Mouse (Mus musculus) cerebellum, adult 18-20 months (tissue): ENCODE results near the gene Pold1.

Experiments used
- DNase-seq, 2 experiments: peaks; one replicate each; pipeline ENCODE4 v3.0.0; 2021

Gene Pold1

DNA sequence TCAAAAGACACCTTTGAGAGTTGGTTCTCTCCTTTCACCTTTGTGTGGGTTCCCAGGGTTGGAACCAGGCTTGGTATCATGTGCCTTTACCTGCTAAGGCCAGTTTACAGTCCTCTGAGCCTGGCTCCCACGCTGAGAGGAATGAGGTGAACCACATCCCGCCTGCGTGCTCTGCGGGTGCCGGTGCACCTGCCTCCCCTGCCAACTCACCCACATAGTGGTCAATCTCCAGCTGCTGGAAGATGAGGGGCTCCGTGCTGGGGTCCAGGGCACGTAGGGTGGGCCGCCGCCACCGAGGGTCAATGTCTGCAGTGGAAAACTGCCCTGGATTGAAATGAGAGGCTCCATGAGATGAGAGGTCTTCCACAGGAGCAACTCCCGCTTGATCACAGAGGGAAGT is 6.1 kb downstream of the Pold1 start:
- DNase-seq = no peak

DNA sequence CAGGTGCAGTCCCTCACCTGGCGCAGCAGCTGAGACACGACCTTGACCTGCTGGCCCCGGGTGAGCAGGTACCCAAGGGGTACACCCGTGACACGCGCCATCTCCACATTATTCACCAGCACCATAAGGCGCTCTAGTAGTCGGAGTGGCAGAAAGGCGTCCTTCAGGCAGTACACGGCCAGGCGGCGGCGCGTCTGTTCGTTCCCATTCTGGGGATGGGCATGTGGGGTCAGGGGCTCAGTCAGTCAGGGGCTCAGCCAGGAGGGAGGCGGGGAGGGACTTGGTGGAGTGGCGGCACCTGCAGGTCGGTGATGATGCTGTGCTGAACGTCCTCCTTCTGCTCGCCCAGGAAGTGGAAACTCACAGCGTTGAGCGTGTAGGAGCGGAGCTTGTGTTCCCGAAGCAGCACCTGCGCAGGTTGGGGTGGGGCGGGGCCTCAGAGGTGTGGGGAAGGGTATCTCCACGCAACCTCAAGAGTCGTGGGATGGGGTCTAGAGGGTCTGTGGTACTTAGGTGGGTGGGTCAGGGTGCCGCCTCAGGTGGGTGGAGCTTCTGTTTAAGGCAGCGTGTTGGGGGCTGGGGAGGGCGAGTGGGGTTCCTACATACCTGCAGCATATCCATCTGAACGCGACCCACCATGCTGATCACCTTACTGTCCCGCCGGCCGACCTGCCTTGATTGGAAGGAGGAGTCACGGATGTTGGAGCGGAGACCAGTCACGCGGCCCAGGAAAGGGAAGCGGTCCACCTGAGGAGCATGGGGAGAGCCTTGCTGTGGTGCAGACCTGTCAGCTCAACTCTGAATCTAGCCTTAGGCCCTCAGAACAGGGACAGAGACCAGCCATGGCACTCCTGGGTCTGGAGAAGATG is 9.7 kb downstream of the Pold1 start:
- DNase-seq = peak in 1 of 2 experiments; percentile 8

DNA sequence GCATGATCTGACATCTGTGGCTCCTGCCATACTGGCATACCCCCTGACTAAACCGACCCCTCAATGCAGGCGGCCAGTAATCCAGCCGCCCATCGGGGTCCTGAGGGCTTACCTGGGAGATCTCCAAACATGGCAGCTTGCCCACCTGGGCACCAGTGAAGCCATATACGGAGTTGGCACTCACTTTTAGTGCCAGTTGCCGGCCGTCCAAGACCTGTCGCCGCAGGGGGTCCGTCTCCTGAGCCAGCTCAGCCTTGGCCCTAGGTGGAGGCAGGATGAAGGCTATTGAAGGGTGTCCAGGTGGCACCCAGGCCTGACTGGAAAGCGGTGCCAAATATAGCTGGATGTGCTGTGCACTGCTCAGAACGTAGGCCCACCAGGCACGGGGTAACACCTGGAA is 11.2 kb downstream of the Pold1 start:
- DNase-seq = peak; percentile 71 to 81

DNA sequence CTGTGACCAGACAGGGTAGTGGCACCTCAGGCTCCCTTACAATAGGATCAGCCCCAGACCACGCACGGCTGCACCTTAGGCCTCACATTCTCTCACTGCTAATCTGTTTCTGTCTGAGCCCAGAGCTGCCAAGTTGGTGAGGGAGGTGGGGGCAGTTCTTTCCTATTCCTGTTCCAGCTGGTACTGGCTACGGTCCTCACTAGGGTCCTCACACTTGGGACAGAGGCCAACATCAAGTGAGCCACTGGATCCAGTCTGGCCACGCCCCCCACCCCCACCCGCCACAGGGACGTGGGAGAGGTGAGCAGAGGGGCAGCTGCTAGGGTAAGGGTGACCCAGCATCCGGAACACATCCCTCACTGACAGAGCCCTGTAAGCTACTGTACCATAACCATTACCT is 11.6 kb downstream of the Pold1 start:
- no peak for DNase-seq

DNA sequence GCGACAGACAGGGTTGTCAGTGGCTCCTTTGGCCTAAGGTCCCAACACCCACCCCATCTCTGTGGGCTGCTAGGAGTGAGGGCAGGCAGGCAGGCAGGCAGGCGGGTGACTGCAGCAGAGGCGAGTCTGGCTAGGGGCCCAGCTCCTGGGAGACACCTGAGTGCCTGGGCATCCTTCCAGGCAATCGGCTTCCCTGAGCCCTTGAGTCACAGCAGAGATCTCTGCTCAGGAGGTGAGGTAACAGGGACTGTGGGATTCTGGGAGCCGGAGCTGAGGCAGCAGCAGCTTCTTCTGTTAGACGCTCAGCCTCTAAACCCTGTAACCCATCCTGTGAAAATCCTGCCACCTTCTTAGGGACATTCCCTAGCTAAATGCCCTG is 12.1 kb downstream of the Pold1 start:
- peak; percentile 88 for DNase-seq

DNA sequence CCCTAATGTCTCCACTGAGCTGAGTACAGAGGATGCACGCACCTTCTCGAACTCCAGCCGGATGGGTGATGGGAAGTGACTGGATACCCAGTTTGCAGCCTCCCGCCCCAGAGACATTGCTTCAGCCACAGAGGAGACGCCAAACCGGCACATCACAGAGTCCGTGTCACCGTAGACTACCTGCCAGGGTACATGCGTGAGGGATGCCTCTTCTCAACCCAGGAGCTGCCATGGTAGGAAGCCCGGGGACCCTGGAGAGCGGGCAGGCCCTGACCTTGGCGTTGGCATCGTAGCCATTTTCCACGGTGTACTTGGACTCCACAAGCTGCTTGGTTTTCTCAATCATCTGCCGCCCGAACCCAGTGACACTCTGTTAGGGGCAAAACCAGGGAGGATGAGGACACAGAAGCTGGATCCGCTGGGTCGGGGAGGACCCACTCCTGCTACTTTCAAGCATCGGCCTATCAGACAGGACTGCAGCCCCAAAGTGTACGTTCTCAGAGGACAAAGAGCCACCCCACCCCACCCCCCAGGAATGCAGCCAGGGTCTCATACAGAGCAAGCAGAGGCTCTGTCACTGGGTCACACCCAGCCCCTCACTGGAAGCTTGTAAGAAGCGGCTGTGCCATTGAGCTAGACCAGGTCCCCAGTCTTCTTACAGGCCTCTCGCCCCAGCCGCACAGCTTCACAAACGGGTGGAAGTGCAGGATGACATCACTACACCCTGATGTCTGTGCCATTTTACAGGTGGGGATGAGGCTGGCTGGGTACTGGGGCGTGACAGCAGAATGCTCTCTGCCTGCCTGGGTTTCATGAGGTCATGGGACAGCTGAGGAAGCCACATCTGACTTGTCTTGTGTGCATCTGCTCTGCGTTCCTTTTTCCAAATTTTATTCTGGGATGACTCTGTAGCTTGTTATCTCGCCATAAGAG is 12.7 kb downstream of the Pold1 start:
- DNase-seq = peak in 1 of 2 experiments; percentile 15

DNA sequence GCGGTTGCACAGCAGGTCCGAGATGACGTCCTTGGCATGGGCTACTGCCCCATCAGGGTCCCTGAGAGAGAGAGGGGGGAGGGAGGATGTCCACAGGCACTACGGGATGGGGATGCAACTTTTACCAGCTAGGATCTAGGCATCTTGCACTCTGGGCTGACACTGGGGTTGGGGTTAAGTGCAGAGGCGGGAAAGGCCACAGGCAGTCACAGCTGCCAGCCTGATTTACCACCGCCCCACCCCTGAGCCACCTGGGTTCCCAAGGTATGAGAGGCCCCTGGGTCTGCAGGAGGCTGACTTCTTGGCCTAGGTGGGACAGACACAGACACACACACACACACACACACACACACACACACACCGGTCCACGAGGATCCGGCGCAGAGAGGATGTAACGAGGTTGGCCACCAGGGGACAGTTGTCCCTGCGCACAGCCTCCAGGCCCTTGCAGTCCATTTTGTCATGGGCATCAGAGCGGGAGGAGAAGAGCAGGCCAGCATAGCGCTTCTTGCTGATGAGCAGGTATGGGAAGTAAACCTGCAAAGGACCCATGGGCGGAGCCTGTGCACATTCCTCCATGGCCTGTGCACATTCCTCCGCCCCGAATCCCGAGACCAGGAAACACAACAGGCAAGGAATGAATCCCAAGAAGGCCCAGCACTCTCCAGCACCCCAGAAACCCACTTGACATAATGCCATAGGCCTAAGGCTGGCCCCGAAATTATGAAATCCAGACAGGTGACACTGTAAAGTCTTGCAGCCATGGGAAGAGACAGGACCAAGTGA is 13.8 kb downstream of the Pold1 start:
- DNase-seq = peak in 1 of 2 experiments; percentile 10

- DNase-seq = peak in 1 of 2 experiments; percentile 5
Observed at GRCm38 (mm10) chr7:44534242-44534641, 14.4 kb downstream of the Pold1 start.

DNA sequence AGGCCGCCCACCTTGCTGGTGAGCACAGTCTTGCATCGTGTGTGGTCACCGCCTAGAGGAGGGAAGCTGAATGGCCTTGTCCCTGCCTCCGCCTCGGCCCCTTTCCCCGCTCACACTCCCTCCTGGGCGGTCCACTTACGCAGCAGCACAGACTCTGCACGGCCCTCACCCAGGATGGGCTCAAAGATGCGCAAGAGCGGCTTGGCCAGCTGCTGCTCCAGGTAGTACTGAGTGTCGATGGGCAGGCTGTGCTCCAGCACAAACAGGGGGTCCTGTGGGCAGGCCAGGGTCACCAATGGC is 15.0 kb downstream of the Pold1 start:
- DNase-seq = no peak

- DNase-seq = peak in 1 of 2 experiments; percentile 5
Observed at GRCm38 (mm10) chr7:44532918-44533745, 15.5 kb downstream of the Pold1 start.

GRCm38 (mm10) chr7:44531946-44532732 is 16.5 kb downstream of the Pold1 start, which contains the start of gene Spib:
Gene Spib (minus strand): TSS chr7:44532071.
- no peak for DNase-seq

DNA sequence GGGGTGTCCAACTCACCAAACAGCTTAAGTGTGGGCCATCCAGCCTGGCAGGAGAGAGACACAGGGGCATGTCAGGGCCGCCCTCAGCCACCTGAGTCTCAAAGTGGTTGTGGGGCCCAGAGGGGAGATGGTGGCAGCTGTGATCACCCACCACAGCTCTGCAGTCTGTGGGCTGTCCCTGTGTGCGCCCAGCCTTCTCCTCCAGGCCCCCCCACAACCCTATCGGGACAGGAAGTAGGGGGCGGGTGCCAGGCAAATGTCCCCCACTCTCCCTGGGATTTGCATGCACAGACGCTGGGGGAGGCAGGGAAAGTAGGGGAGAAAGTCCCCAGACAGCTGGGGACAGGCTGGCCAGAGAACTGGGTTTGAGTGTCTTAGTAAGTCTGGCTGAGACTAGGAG is 17.4 kb downstream of the Pold1 start:
- no peak for DNase-seq

DNA sequence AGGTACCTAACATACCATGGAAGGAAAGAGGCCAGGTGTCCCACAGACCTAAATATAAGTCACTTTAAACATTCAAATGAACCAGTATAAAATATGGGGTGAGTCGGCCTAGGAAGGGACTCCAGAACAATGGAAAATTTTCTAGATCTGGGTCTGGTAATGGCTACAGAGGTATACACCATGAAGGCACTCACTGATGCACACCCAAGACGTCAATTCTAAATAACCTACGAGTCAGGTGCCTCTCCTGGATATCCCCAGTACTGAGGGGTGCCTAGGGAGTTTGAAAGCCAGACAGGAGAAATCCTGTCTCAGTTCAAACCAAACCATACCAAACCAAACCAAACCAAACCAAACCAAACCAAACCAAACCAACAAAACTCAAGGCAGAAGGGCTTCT is 18.1 kb downstream of the Pold1 start:
- DNase-seq = no peak

DNA sequence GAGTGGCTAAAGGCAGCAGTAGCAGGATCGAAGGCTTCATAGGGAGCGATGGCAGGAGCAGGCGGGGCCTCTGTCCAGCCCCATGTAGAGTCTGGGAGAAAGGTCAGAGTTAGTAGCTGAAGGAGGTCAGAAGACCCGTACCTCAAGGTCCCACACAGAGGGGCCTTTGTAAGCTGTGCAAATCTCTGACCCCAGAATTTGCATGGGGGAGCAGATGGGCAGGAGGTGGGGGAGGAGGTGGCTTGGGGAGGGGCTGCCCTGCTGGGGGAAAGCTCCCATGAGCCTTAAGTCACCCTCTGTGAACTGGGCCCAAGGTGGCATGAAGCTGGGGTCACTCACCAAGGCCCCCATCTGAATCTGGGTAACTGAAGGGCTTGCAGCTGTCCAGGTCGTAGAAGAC is 19.1 kb downstream of the Pold1 start:
- no peak for DNase-seq

- peak; percentile 85 to 87 for DNase-seq
Observed at GRCm38 (mm10) chr7:44527483-44528398, 20.9 kb downstream of the Pold1 start.

DNA sequence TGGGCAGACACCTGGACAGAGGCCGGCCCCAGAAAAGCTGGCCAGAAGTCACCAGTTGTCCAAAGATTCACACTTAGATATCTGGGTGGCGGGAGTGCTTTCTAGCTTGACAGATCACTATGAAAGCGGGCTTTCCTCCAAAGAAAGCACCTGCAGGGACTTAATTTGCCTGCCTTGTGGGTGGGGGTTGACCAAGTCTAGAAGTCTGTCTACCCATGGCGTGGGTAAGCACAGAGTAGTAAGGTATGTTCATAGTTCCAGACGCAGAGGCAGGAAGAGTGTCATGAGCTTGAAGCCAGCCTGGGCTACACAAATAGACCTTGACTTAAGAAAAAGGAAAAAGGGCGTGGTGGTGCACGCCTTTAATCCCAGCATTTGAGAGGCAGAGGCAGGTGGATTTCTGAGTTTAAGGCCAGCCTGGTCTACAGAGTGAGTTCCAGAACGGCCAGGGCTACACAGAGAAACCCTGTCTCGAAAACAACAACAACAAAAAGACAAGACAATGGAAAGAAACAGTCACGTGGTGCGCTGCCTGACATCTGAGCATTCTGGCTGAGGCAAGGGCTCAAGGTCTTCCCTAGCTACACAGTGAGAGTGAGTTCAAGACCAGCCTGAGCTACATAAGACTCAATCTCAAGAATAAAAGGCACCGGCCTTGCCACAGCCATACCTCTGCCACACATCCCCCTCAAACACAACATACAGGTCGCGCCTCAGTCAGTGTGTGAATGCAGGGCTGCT is 22.1 kb downstream of the Pold1 start:
- peak in 1 of 2 experiments; percentile 6 for DNase-seq

GRCm38 (mm10) chr7:44525126-44525832 is 23.4 kb downstream of the Pold1 start:
- peak; percentile 66 to 77 for DNase-seq

- DNase-seq = peak in 1 of 2 experiments; percentile 29
Observed at GRCm38 (mm10) chr7:44524502-44524901, 24.1 kb downstream of the Pold1 start, which contains the start of gene Mybpc2. Gene Mybpc2 (minus strand): TSS chr7:44524656.

GRCm38 (mm10) chr7:44523056-44523455 is 25.6 kb downstream of the Pold1 start:
- no peak for DNase-seq
